Mouse (Mus musculus): ENCODE data around the gene Tha1. TPM values are rescaled to one million over a fixed set of nuclear protein-coding genes. Genes with fewer than 3 reads are reported as not detected.
A peak's percentile ranks its signal among the peaks of the same experiment; 100 is the strongest.

The Tha1 gene
- polyA plus RNA-seq, 1 experiment from 2014 or later = 5.5 TPM

- Histone ChIP-seq H3K4me1 (replicated peaks) (peaks cover 46% of the 10 kb centered on the region), H3K9ac (no peak overlapping the region), H3K4me3 (no peak overlapping the region), H3K36me3 (no peaks in the 10 kb centered on the region), H3K4me2 (no peak overlapping the region), H3K27ac (0 out of 2 replicates have a peak overlapping the region, but pooled peaks have one; percentile 50), H3K9me3 (replicated peaks) (no peaks in the 10 kb centered on the region), H3K27me3 (no peaks in the 10 kb centered on the region; the same call in 1 of the 2 replicates)
- ATAC-seq (replicated peaks; ENCODE audit: insufficient number of reproducible peaks, insufficient read depth, low FRiP score, low read depth) = no peak
- 67% methylated on average over 6 of the region's 6 CpGs for WGBS
Observed at GRCm38 (mm10) chr11:117880977-117881358, 7.7 kb upstream of the Tha1 start.

GRCm38 (mm10) chr11:117880336-117880976 is 7.2 kb upstream of the Tha1 start:
- ATAC-seq (replicated peaks; ENCODE audit: insufficient number of reproducible peaks, insufficient read depth, low FRiP score, low read depth) = no peak
- Histone ChIP-seq H3K4me1 (replicated peaks) (peaks cover 49% of the 10 kb centered on the region), H3K27me3 (no peaks in the 10 kb centered on the region; the same call in 1 of the 2 replicates)

GRCm38 (mm10) chr11:117879676-117880075 is 6.4 kb upstream of the Tha1 start:
- no peak overlapping the region for H3K27ac ChIP-seq
- no peaks in the 10 kb centered on the region for H3K36me3 ChIP-seq
- no peak overlapping the region for H3K9ac ChIP-seq
- peaks cover 56% of the 10 kb centered on the region for H3K4me1 ChIP-seq (replicated peaks)
- no peak for ATAC-seq (replicated peaks; ENCODE audit: insufficient number of reproducible peaks, insufficient read depth, low FRiP score, low read depth)
- no peaks in the 10 kb centered on the region; the same call in 1 of the 2 replicates for H3K27me3 ChIP-seq
- no peak overlapping the region for H3K4me3 ChIP-seq
- H3K4me2 ChIP-seq = no peak overlapping the region
- no peaks in the 10 kb centered on the region for H3K9me3 ChIP-seq (replicated peaks)
- WGBS = 78% methylated on average over 6 of the region's 6 CpGs

More at GRCm38 (mm10) chr11:117880336-117880976, 7.2 kb upstream of the Tha1 start:
- no peak overlapping the region for H3K4me2 ChIP-seq
- no peaks in the 10 kb centered on the region for H3K36me3 ChIP-seq
- no peaks in the 10 kb centered on the region for H3K9me3 ChIP-seq (replicated peaks)
- WGBS = 80% methylated on average over 9 of the region's 9 CpGs
- no peak overlapping the region for H3K9ac ChIP-seq
- no peak overlapping the region for H3K4me3 ChIP-seq
- H3K27ac ChIP-seq = no peak overlapping the region

- peak overlapping the region; percentile 24; the same call in 1 of the 2 replicates for H3K4me3 ChIP-seq
- no peak for ATAC-seq (replicated peaks; ENCODE audit: insufficient number of reproducible peaks, insufficient read depth, low FRiP score, low read depth)
- H3K9ac ChIP-seq = peak overlapping the region; percentile 36; the same call in 1 of the 2 replicates
- WGBS = 41% methylated on average over 8 of the region's 8 CpGs
- no peaks in the 10 kb centered on the region; the same call in 1 of the 2 replicates for H3K27me3 ChIP-seq
- no peaks in the 10 kb centered on the region for H3K9me3 ChIP-seq (replicated peaks)
- peak overlapping the region; percentile 62 for H3K4me2 ChIP-seq
- peaks cover 56% of the 10 kb centered on the region for H3K4me1 ChIP-seq (replicated peaks)
- peak overlapping the region; percentile 81 for H3K27ac ChIP-seq
- H3K36me3 ChIP-seq = no peaks in the 10 kb centered on the region
Observed at GRCm38 (mm10) chr11:117878892-117879291, 5.6 kb upstream of the Tha1 start.

GRCm38 (mm10) chr11:117877917-117878745 is 4.8 kb upstream of the Tha1 start:
- H3K9ac ChIP-seq = peak overlapping the region; percentile 36; the same call in 1 of the 2 replicates
- WGBS = 12% methylated on average over 13 of the region's 13 CpGs
- H3K4me2 ChIP-seq = peak overlapping the region; percentile 62
- H3K9me3 ChIP-seq (replicated peaks) = no peaks in the 10 kb centered on the region
- peak overlapping the region; percentile 24 for H3K4me3 ChIP-seq
- H3K27ac ChIP-seq = peak overlapping the region; percentile 81
- ATAC-seq (replicated peaks; ENCODE audit: insufficient number of reproducible peaks, insufficient read depth, low FRiP score, low read depth) = peak; percentile 59
- no peaks in the 10 kb centered on the region for H3K36me3 ChIP-seq
- no peaks in the 10 kb centered on the region; the same call in 1 of the 2 replicates for H3K27me3 ChIP-seq
- peaks cover 60% of the 10 kb centered on the region for H3K4me1 ChIP-seq (replicated peaks)

- peak overlapping the region; percentile 54; the same call in 1 of the 2 replicates for H3K27ac ChIP-seq
- ATAC-seq (replicated peaks; ENCODE audit: insufficient number of reproducible peaks, insufficient read depth, low FRiP score, low read depth) = no peak
- H3K27me3 ChIP-seq = no peaks in the 10 kb centered on the region; the same call in 1 of the 2 replicates
- H3K9ac ChIP-seq = no peak overlapping the region
- H3K4me3 ChIP-seq = no peak overlapping the region
- WGBS = 11% methylated on average over 6 of the region's 6 CpGs
- no peaks in the 10 kb centered on the region for H3K36me3 ChIP-seq
- H3K4me2 ChIP-seq = no peak overlapping the region
- H3K4me1 ChIP-seq (replicated peaks) = peaks cover 48% of the 10 kb centered on the region
- no peaks in the 10 kb centered on the region for H3K9me3 ChIP-seq (replicated peaks)
Observed at GRCm38 (mm10) chr11:117875681-117876080, 2.4 kb upstream of the Tha1 start.

GRCm38 (mm10) chr11:117874419-117874818 is 1.1 kb upstream of the Tha1 start:
- 64% methylated on average over 4 of the region's 4 CpGs for WGBS
- peaks cover 49% of the 10 kb centered on the region for H3K4me1 ChIP-seq (replicated peaks)
- no peak overlapping the region for H3K27ac ChIP-seq

GRCm38 (mm10) chr11:117871911-117872584 is 1.2 kb downstream of the Tha1 start:
- Histone ChIP-seq H3K27me3 (no peaks in the 10 kb centered on the region), H3K36me3 (no peaks in the 10 kb centered on the region), H3K9ac (no peak overlapping the region), H3K9me3 (replicated peaks) (no peaks in the 10 kb centered on the region), H3K4me1 (replicated peaks) (peaks cover 30% of the 10 kb centered on the region), H3K27ac (no peak overlapping the region), H3K4me3 (no peak overlapping the region), H3K4me2 (peak overlapping the region; percentile 99)
- ATAC-seq (replicated peaks; ENCODE audit: insufficient number of reproducible peaks, insufficient read depth, low FRiP score, low read depth) = no peak
- WGBS = 58% methylated on average over 12 of the region's 12 CpGs

More at GRCm38 (mm10) chr11:117874419-117874818, 1.1 kb upstream of the Tha1 start:
- Histone ChIP-seq H3K36me3 (no peaks in the 10 kb centered on the region), H3K27me3 (no peaks in the 10 kb centered on the region), H3K9ac (no peak overlapping the region), H3K9me3 (replicated peaks) (no peaks in the 10 kb centered on the region), H3K4me3 (no peak overlapping the region), H3K4me2 (no peak overlapping the region)
- no peak for ATAC-seq (replicated peaks; ENCODE audit: insufficient number of reproducible peaks, insufficient read depth, low FRiP score, low read depth)

- no peak overlapping the region for H3K4me2 ChIP-seq
- no peaks in the 10 kb centered on the region for H3K36me3 ChIP-seq
- no peaks in the 10 kb centered on the region for H3K27me3 ChIP-seq
- H3K27ac ChIP-seq = no peak overlapping the region
- H3K9ac ChIP-seq = no peak overlapping the region
- no peaks in the 10 kb centered on the region for H3K9me3 ChIP-seq (replicated peaks)
- H3K4me1 ChIP-seq (replicated peaks) = peaks cover 30% of the 10 kb centered on the region
- no peak overlapping the region for H3K4me3 ChIP-seq
- 66% methylated on average over 5 of the region's 5 CpGs for WGBS
- ATAC-seq (replicated peaks; ENCODE audit: insufficient number of reproducible peaks, insufficient read depth, low FRiP score, low read depth) = no peak
Observed at GRCm38 (mm10) chr11:117871376-117871775, 1.9 kb downstream of the Tha1 start.

GRCm38 (mm10) chr11:117870688-117871365 is 2.5 kb downstream of the Tha1 start:
- Histone ChIP-seq H3K4me1 (replicated peaks) (peaks cover 27% of the 10 kb centered on the region), H3K36me3 (no peaks in the 10 kb centered on the region), H3K9ac (no peak overlapping the region), H3K4me3 (no peak overlapping the region), H3K9me3 (replicated peaks) (no peaks in the 10 kb centered on the region), H3K27me3 (no peaks in the 10 kb centered on the region), H3K4me2 (no peak overlapping the region), H3K27ac (no peak overlapping the region)
- ATAC-seq (replicated peaks; ENCODE audit: insufficient number of reproducible peaks, insufficient read depth, low FRiP score, low read depth) = no peak
- WGBS = 35% methylated on average over 12 of the region's 12 CpGs
